Mouse (Mus musculus) bone marrow, adult 2 months (tissue): ENCODE measurements around the gene Tle2. TPM values are rescaled to one million over a fixed set of nuclear protein-coding genes. Genes with fewer than 3 reads are reported as not detected.

ENCODE experiments used
- H3K27ac ChIP-seq: fragments of 200-500 bp; 2 replicates; pipeline ENCODE4 v1.5.1; 2012; ENCODE audit warnings: low read depth, mild to moderate bottlenecking, control low read depth, inconsistent platforms, low read length; ENCODE audit not compliant: control insufficient read depth, poor library complexity, insufficient read depth
- H3K4me1 ChIP-seq: fragments of 200-500 bp; 2 replicates; pipeline ENCODE4 v1.6.1; 2011; ENCODE audit warnings: low read length; ENCODE audit not compliant: control insufficient read depth, insufficient read depth
- H3K4me3 ChIP-seq: fragments of 200-500 bp; replicated peaks from 2 replicates; pipeline ENCODE3; 2011; ENCODE audit warnings: mild to moderate bottlenecking, low read depth, low read length, control low read depth; ENCODE audit not compliant: control insufficient read depth
- CTCF ChIP-seq: fragments of 200-500 bp; IDR thresholded peaks from 2 replicates; pipeline ENCODE4 v1.5.1; 2011; ENCODE audit warnings: low read length, control low read depth; ENCODE audit not compliant: control insufficient read depth, insufficient read depth
- POLR2A ChIP-seq: fragments of 200-500 bp; IDR thresholded peaks from 2 replicates; pipeline ENCODE4 v1.6.1; 2011; ENCODE audit warnings: low read depth, mild to moderate bottlenecking, control low read depth, low read length, borderline replicate concordance; ENCODE audit not compliant: control insufficient read depth
- WGBS: fragments of 180-500 bp; shearing (Covaris S2); methylation state at CpG from one replicate; pipeline ENCODE4 v1.1.7; 2018; 5-methylcytosine and 5-hydroxymethylcytosine counted together
- polyA plus RNA-seq: library from polyadenylated mRNA; stranded (reverse); fragments of >200 nt; gene quantifications from 2 replicates; pipeline ENCODE4 v1.2.4, GENCODE M21; 2011; ENCODE audit warnings: low replicate concordance; ENCODE audit not compliant: missing spikeins, insufficient read depth, insufficient read length

Tle2 gene
- polyA plus RNA-seq, 1 experiment = 41.7 TPM

GRCm38 (mm10) chr10:81593935-81594334 is 19.6 kb downstream of the Tle2 start:
- WGBS = 85% methylated on average over 18 of the region's 18 CpGs
- TF ChIP-seq POLR2A = no peak
- no peak for TF ChIP-seq CTCF
- no peak overlapping the region for H3K27ac ChIP-seq
- peaks cover 6% of the 10 kb centered on the region for H3K4me1 ChIP-seq
- no peak overlapping the region for H3K4me3 ChIP-seq

- H3K27ac ChIP-seq = no peak overlapping the region
- 67% methylated on average over 5 of the region's 5 CpGs for WGBS
- TF ChIP-seq CTCF (no peak), POLR2A (no peak)
- H3K4me1 ChIP-seq = peaks cover 6% of the 10 kb centered on the region
- no peak overlapping the region for H3K4me3 ChIP-seq
Measured at GRCm38 (mm10) chr10:81595599-81595998, 21.2 kb downstream of the Tle2 start.

- Histone ChIP-seq H3K27ac (no peak overlapping the region), H3K4me1 (peaks cover 7% of the 10 kb centered on the region), H3K4me3 (no peak overlapping the region)
- TF ChIP-seq CTCF (no peak), POLR2A (no peak)
- whole genome bisulfite sequencing = 15% methylated on average over 10 of the region's 10 CpGs
Measured at GRCm38 (mm10) chr10:81596611-81597010, 22.2 kb downstream of the Tle2 start.

GRCm38 (mm10) chr10:81597137-81597950 is 23.0 kb downstream of the Tle2 start:
- TF ChIP-seq CTCF = no peak
- no peak for TF ChIP-seq POLR2A
- Histone ChIP-seq H3K4me3 (peak overlapping the region; percentile 12), H3K4me1 (peaks cover 9% of the 10 kb centered on the region), H3K27ac (no peak overlapping the region)
- WGBS = 3% methylated on average over 12 of the region's 12 CpGs

- no peak overlapping the region for H3K27ac ChIP-seq
- 52% methylated on average over 3 of the region's 3 CpGs for WGBS
- peaks cover 10% of the 10 kb centered on the region for H3K4me1 ChIP-seq
- TF ChIP-seq CTCF (no peak), POLR2A (no peak)
- no peak overlapping the region for H3K4me3 ChIP-seq
Measured at GRCm38 (mm10) chr10:81598342-81598741, 24.0 kb downstream of the Tle2 start.

- TF ChIP-seq POLR2A (no peak), CTCF (no peak)
- peaks cover 10% of the 10 kb centered on the region for H3K4me1 ChIP-seq
- H3K27ac ChIP-seq = no peak overlapping the region
- no peak overlapping the region for H3K4me3 ChIP-seq
- 59% methylated on average over 6 of the region's 6 CpGs for WGBS
Measured at GRCm38 (mm10) chr10:81598871-81599270, 24.5 kb downstream of the Tle2 start.

- TF ChIP-seq CTCF = no peak
- no peak for TF ChIP-seq POLR2A
- no peak overlapping the region for H3K27ac ChIP-seq
- H3K4me1 ChIP-seq = peaks cover 13% of the 10 kb centered on the region
- no peak overlapping the region for H3K4me3 ChIP-seq
- WGBS = 55% methylated on average over 5 of the region's 5 CpGs
Measured at GRCm38 (mm10) chr10:81599630-81600029, 25.3 kb downstream of the Tle2 start.

GRCm38 (mm10) chr10:81600096-81600495 is 25.7 kb downstream of the Tle2 start:
- no peak overlapping the region for H3K4me3 ChIP-seq
- 44% methylated on average over 10 of the region's 10 CpGs for WGBS
- peaks cover 14% of the 10 kb centered on the region for H3K4me1 ChIP-seq
- no peak overlapping the region for H3K27ac ChIP-seq
- TF ChIP-seq CTCF (no peak), POLR2A (no peak)
